Mouse (Mus musculus) lung, postnatal 0 days (tissue): ENCODE results near the gene Cyp2t4.

Experiments used
- CTCF ChIP-seq: IDR thresholded peaks from 2 replicates; pipeline ENCODE4 v1.5.1; 2016; ENCODE audit warnings: antibody characterized with exemption, mild to moderate bottlenecking
- EP300 ChIP-seq: IDR thresholded peaks from 2 replicates; pipeline ENCODE4 v1.6.1; 2016; ENCODE audit warnings: antibody characterized with exemption, mild to moderate bottlenecking, control low read depth

GRCm38 (mm10) chr7:27161744-27162143, 8.2 kb downstream of the Cyp2t4 start:
- TF ChIP-seq EP300 (no peak), CTCF (no peak)
